Mouse (Mus musculus): Measurements from ENCODE around the gene Tnfaip2.
A peak's percentile ranks its signal among the peaks of the same experiment; 100 is the strongest.

Tnfaip2 gene

GRCm38 (mm10) chr12:111478924-111479323, 36.7 kb downstream of the Tnfaip2 start:
- no peak for DNase-seq (ENCODE audit: low read depth)

- no peak for DNase-seq (ENCODE audit: low read depth)
Measured at GRCm38 (mm10) chr12:111479917-111480316, 37.6 kb downstream of the Tnfaip2 start.

GRCm38 (mm10) chr12:111485046-111485651, 42.9 kb downstream of the Tnfaip2 start:
- no peak for DNase-seq (ENCODE audit: low read depth)

GRCm38 (mm10) chr12:111485652-111486306, 43.5 kb downstream of the Tnfaip2 start, which contains the start of gene Gm266:
TSS of gene Gm266 (minus strand) at chr12:111485823.
- DNase-seq (ENCODE audit: low read depth): no peak

- DNase-seq (ENCODE audit: low read depth): no peak
Measured at GRCm38 (mm10) chr12:111486455-111486854, 44.2 kb downstream of the Tnfaip2 start.

- DNase-seq (ENCODE audit: low read depth): no peak
Measured at GRCm38 (mm10) chr12:111489261-111489865, 47.1 kb downstream of the Tnfaip2 start.

- no peak for DNase-seq (ENCODE audit: low read depth)
Measured at GRCm38 (mm10) chr12:111494931-111495330, 52.7 kb downstream of the Tnfaip2 start.

GRCm38 (mm10) chr12:111497076-111497475, 54.8 kb downstream of the Tnfaip2 start:
- peak; percentile 17 for DNase-seq (ENCODE audit: low read depth)

GRCm38 (mm10) chr12:111499617-111500016, 57.3 kb downstream of the Tnfaip2 start:
- DNase-seq (ENCODE audit: low read depth): no peak

- no peak for DNase-seq (ENCODE audit: low read depth)
Measured at GRCm38 (mm10) chr12:111500725-111501124, 58.5 kb downstream of the Tnfaip2 start.

- DNase-seq (ENCODE audit: low read depth): no peak
Measured at GRCm38 (mm10) chr12:111503063-111503567, 60.8 kb downstream of the Tnfaip2 start.

GRCm38 (mm10) chr12:111503571-111503970, 61.3 kb downstream of the Tnfaip2 start:
- no peak for DNase-seq (ENCODE audit: low read depth)

All from naive thymus-derived CD4-positive, alpha-beta T cell, adult 2 months (primary cell).